In genomic region chr16:65234404-65234803, GRCm38 (mm10) we compare ENCODE assay signal across 19 mouse cellular contexts.
DNase-seq lines count a peak whose midpoint lies in the region; ATAC-seq lines count a peak whose summit lies in the region.
"Had no signal": no experiment of that assay in that cellular context is flagged by ENCODE, and none has a peak within 500 bp of the region (broad histone marks: within the 10 kb centered on the region; RNA-seq: fewer than 3 reads in every experiment).

No protein-coding gene starts in this region.

- H3K4me1 ChIP-seq in hindbrain, embryonic 11.5 days (replicated peaks; ENCODE audit: control insufficient read depth, insufficient read depth, low read length), result no peaks in the 10 kb centered on the region
- no peaks in the 10 kb centered on the region for H3K4me1 ChIP-seq in hindbrain, embryonic 14.5 days (replicated peaks; ENCODE audit: control insufficient read depth, insufficient read depth, low read length)
- no peaks in the 10 kb centered on the region for H3K4me1 ChIP-seq in midbrain, embryonic 12.5 days
- H3K4me1 ChIP-seq in midbrain, embryonic 11.5 days (ENCODE audit: control insufficient read depth, insufficient read depth, low read length), result no peaks in the 10 kb centered on the region

- 88% methylated on average over 2 of the region's 2 CpGs for WGBS in hindbrain, embryonic 11.5 days
- whole genome bisulfite sequencing in hindbrain, embryonic 14.5 days, result 92% methylated on average over 2 of the region's 2 CpGs
- WGBS in midbrain, embryonic 12.5 days, result 89% methylated on average over 2 of the region's 2 CpGs
- 94% methylated on average over 2 of the region's 2 CpGs for WGBS in midbrain, embryonic 11.5 days

- no peaks in the 10 kb centered on the region for H3K9me3 ChIP-seq in hindbrain, embryonic 11.5 days (ENCODE audit: control insufficient read depth, low read length)
- no peaks in the 10 kb centered on the region for H3K9me3 ChIP-seq in hindbrain, embryonic 14.5 days (ENCODE audit: control insufficient read depth, low read length)
- H3K9me3 ChIP-seq in midbrain, embryonic 12.5 days, result no peaks in the 10 kb centered on the region
- no peaks in the 10 kb centered on the region for H3K9me3 ChIP-seq in midbrain, embryonic 11.5 days (ENCODE audit: control insufficient read depth, low read length)

- H3K4me3 ChIP-seq in hindbrain, embryonic 11.5 days (ENCODE audit: low read depth, low read length), result no peak overlapping the region
- H3K4me3 ChIP-seq in hindbrain, embryonic 14.5 days (replicated peaks; ENCODE audit: low read length), result no peak overlapping the region
- H3K4me3 ChIP-seq in midbrain, embryonic 12.5 days, result no peak overlapping the region
- no peak overlapping the region for H3K4me3 ChIP-seq in midbrain, embryonic 11.5 days (ENCODE audit: low read depth, low read length)

- no peak overlapping the region for H3K27ac ChIP-seq in hindbrain, embryonic 11.5 days (ENCODE audit: low read depth, low read length)
- H3K27ac ChIP-seq in hindbrain, embryonic 14.5 days, result no peak overlapping the region
- no peak overlapping the region for H3K27ac ChIP-seq in midbrain, embryonic 12.5 days (replicated peaks)
- H3K27ac ChIP-seq in midbrain, embryonic 11.5 days (ENCODE audit: low read depth, low read length), result no peak overlapping the region

- no peak overlapping the region for H3K4me2 ChIP-seq in hindbrain, embryonic 11.5 days (replicated peaks; ENCODE audit: low read depth, low read length)
- H3K4me2 ChIP-seq in hindbrain, embryonic 14.5 days (replicated peaks), result no peak overlapping the region
- no peak overlapping the region for H3K4me2 ChIP-seq in midbrain, embryonic 12.5 days (replicated peaks)
- no peak overlapping the region for H3K4me2 ChIP-seq in midbrain, embryonic 11.5 days

- ATAC-seq in hindbrain, embryonic 11.5 days (ENCODE audit: low FRiP score), result peak; percentile 51; the same call in 1 of the 2 replicates
- no peak for ATAC-seq in hindbrain, embryonic 14.5 days (ENCODE audit: low FRiP score)
- ATAC-seq in midbrain, embryonic 12.5 days (ENCODE audit: low FRiP score, low read depth), result peak; percentile 54; the same call in 1 of the 2 replicates
- ATAC-seq in midbrain, embryonic 11.5 days (ENCODE audit: low FRiP score), result no peak
- ATAC-seq: activated CD4-positive, CD25-positive, alpha-beta regulatory T cell, adult 4 months; CD4-positive, CD25-positive, alpha-beta regulatory T cell, adult 4 months; Patski had no signal

- no peaks in the 10 kb centered on the region for H3K27me3 ChIP-seq in hindbrain, embryonic 11.5 days (ENCODE audit: control insufficient read depth, insufficient read depth, low read length)
- no peaks in the 10 kb centered on the region for H3K27me3 ChIP-seq in hindbrain, embryonic 14.5 days (ENCODE audit: control insufficient read depth, insufficient read depth, low read length)
- no peaks in the 10 kb centered on the region for H3K27me3 ChIP-seq in midbrain, embryonic 12.5 days
- no peaks in the 10 kb centered on the region for H3K27me3 ChIP-seq in midbrain, embryonic 11.5 days (ENCODE audit: control insufficient read depth, insufficient read depth, low read length)
- H3K27me3 ChIP-seq: CH12.LX, Patski had no signal

- no peak overlapping the region for H3K9ac ChIP-seq in hindbrain, embryonic 11.5 days (ENCODE audit: low read depth, low read length)
- H3K9ac ChIP-seq in hindbrain, embryonic 14.5 days, result no peak overlapping the region
- no peak overlapping the region for H3K9ac ChIP-seq in midbrain, embryonic 12.5 days (replicated peaks)
- no peak overlapping the region for H3K9ac ChIP-seq in midbrain, embryonic 11.5 days (ENCODE audit: low read length)

- DNase-seq in hindbrain, embryonic 11.5 days (ENCODE audit: low spot score), result no peak
- DNase-seq in hindbrain, embryonic 14.5 days (ENCODE audit: low spot score), result no peak
- no peak for DNase-seq in midbrain, embryonic 11.5 days (ENCODE audit: low spot score, missing footprints)
- DNase-seq: adrenal gland, adult 2 months; adrenal gland, adult 8-10 months; adrenal gland, postnatal 10 days; adrenal gland, postnatal 14 days; adrenal gland, postnatal 25 days; adrenal gland, postnatal 36 days; B cell, adult 2 months; cerebellum, adult 11 months; cerebellum, adult 11-12 months; cerebellum, adult 18-20 months had no signal

- H3K36me3 ChIP-seq in hindbrain, embryonic 11.5 days (ENCODE audit: control insufficient read depth, insufficient read depth, low read length), result no peaks in the 10 kb centered on the region
- H3K36me3 ChIP-seq in hindbrain, embryonic 14.5 days (replicated peaks; ENCODE audit: control insufficient read depth, insufficient read depth), result no peaks in the 10 kb centered on the region
- no peaks in the 10 kb centered on the region for H3K36me3 ChIP-seq in midbrain, embryonic 12.5 days
- no peaks in the 10 kb centered on the region for H3K36me3 ChIP-seq in midbrain, embryonic 11.5 days (ENCODE audit: control insufficient read depth, insufficient read depth, low read length)
- H3K36me3 ChIP-seq: G1E had no signal

Comparison
In these comparisons a context has a peak if more than half of its experiments do, and no peak if none do; other contexts are left out.
1. ATAC-seq: peak in hindbrain, embryonic 11.5 days (single experiment) and midbrain, embryonic 12.5 days (single experiment); none in hindbrain, embryonic 14.5 days (single experiment) and midbrain, embryonic 11.5 days (single experiment).